Mouse (Mus musculus): ENCODE data around the gene Lypd6b.

DNA sequence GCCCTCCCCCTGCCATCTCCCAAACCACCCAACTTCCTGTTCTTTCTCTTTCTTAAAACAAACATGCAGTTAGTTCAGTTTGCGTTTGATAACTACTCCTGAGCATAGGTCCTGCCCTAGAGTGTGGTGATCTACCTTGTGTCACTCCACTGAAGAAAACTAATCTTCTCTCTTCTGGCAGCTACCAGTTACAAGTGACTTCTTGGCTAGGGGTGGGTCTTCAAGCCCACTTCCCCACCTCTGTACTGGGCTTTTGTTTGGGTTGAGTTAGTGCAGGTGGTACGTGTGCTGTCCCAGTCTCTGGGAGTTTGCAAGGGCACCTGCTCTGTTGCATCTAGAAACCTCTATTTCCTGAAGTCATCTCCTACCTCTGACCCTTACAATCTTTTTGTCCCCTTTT, 60.3 kb downstream of the Lypd6b start:
- TF ChIP-seq CTCF (IDR thresholded peaks at IDR 0.05; ENCODE audit: low read depth, low read length) (no peak), POLR2A (IDR thresholded peaks at IDR 0.05; ENCODE audit: extremely low read depth, insufficient read depth, low read length) (no peak)
